Mouse (Mus musculus) CD4-positive naive resting alpha-beta T cell, adult 76 days (primary cell): ENCODE results near the gene Neil3. TPM values are rescaled to one million over a fixed set of nuclear protein-coding genes. Genes with fewer than 3 reads are reported as not detected.

Source experiments
- total RNA-seq: library from RNA; stranded (reverse); gene quantifications from one replicate; pipeline ENCODE4 v1.2.4, GENCODE M21; 2023

The Neil3 gene
- 0.41 TPM for total RNA-seq

DNA sequence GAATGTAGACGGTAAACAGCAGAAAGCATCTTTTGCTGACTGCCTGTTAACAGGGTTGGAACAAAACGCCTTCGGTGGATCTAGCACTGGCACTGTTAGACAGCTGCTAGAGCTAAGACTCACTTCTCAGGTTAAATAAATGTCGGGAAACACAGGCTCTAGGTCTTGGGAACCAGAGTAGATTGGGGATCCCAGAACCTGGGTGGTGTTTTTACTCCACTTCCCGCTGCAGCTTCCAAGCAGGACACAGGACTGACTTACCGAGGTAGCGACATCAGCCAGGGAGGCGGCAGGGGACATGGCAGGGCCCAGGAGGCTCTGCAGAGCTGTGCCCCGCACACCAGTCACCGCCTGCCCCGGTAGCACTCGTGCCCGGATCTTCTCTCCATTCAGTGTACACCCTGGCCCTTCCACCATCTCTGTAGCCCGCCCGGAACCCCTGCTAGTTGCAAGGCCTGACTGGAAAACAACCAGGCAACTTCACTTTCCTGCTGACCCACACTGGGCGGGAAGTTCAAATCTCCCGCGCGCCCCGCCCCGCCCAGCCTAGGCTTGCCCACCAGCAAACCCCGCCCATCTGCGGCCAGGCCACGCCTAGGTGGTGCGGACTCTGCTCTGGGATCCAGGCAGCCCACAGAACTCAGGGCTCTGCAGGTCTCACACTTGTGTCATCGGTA lies at the start of gene Neil3:
Gene Neil3, minus strand, starts transcription at position 571 of the 677 bp plus-strand sequence.

Other genes starting within 250 kb of the Neil3 start
- 6.9 TPM for gene Aga, start 127.3 kb downstream of the Neil3 start, total RNA-seq